Mouse (Mus musculus) spleen, postnatal 4 days (tissue): ENCODE data around the gene Krtap3-1.
"Not testable (repeated sequence)": the region's sequence is repeated elsewhere in the genome, so short reads cannot be mapped to it uniquely, and the experiment has no call there.

ENCODE experiments used
- DNase-seq, 2 experiments: peaks; one replicate each; pipeline ENCODE4 v3.0.0; 2022; ENCODE audit warnings: low spot score in 2 of 2

Krtap3-1 gene

GRCm38 (mm10) chr11:99566530-99566929 is at the start of gene Krtap3-1:
Gene Krtap3-1 (minus strand): TSS chr11:99566630.
- no peak for DNase-seq

DNA sequence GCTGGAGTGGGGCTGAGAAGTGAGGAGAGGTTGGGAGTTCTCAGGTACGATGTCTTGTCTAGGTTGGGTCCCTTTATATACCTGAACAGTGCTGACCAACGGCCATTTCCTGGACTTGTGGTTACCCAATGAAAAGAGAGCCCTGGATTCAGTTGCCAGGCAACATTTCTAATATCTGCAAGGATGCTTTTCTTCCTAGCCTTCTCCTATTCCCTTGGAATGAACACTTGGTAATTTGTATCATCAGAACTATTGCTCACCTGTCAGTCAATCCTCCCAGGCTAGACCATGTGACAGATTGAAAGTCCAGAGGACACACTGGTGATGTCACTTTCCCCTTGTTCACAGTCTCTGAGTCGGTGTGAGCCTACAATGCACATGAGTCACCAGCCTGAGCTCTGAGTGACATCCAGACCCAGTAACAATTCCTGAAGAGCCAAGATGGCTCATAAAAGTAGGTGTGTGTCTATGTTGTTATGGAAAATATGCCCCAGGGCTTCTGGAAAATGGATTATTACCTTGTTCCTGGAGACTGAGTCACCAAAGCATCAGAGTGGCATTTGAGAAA is 48.5 kb upstream of the Krtap3-1 start, which contains the start of gene Krtap2-4:
TSS of gene Krtap2-4 (minus strand) at position 51 of the 568 bp plus-strand sequence.
- no peak for DNase-seq

DNA sequence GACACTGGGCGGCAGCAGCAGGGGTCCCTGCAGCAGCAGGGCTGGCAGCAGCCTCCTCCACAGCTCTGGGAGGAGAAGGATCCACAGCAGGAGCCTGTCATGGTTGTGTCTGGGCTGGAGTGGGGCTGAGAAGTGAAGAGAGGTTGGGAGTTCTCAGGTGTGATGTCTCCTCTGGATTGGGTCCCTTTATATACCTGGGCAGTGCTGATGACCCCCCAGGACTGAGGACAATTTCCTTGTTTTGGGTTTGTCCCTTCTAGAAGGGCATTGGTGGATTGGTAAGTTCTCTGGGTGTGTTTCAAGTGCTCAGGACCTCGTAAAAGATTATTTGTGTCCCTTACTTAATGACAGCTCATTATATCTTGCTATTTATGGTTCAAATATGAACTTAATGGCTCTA is 43.7 kb upstream of the Krtap3-1 start, which contains the start of gene Gm11937:
TSS of gene Gm11937 (minus strand) at position 101 of the 400 bp plus-strand sequence.
- not testable (repeated sequence) for DNase-seq

DNA sequence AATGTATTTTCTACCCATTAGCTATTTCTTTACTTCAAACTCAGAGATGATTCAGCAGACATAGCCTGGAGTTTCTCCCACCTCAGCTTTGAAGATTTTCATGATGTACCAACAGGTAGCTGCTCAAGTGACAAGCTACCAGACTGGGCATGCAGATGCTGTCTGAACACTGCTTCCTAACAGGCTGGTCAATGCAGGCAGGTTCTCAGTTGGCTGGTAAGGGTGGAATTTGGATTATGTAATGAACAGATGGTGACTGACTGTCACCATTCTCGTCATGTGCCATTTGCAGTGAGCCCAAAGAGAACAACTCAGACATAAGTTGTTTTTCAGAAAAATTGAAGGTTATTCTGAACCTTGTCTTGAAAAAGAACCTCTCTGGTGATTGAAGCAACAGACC is 42.7 kb upstream of the Krtap3-1 start:
- no peak for DNase-seq

GRCm38 (mm10) chr11:99603208-99603607 is 36.8 kb upstream of the Krtap3-1 start, which contains the start of gene Gm11938:
Gene Gm11938 (minus strand): TSS chr11:99603308.
- not testable (repeated sequence) for DNase-seq

- DNase-seq = not testable (repeated sequence)
Measured at GRCm38 (mm10) chr11:99597742-99598141, 31.3 kb upstream of the Krtap3-1 start, which contains the start of gene Krtap9-3. Gene Krtap9-3 (minus strand): TSS chr11:99598105.

DNA sequence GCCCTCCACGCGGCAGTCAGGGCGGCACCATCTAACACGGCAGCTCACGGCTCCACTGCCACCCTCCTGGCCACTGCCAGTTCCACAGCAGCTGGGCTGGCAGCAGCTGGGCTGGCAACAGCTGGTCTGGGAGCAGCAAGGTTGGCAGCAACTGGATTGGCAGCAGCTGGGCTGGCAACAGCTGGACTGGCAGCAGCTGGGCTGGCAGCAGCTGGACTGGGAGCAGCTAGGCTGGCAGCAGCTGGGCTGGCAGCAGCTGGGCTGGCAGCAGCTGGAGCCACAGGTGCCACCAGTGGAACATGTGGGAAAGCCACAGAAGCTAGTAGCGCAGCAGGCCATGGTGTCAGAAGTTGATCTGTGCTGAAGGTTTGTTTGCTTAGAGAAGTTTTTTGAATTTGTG is 24.6 kb upstream of the Krtap3-1 start, which contains the start of gene Krtap1-3:
TSS of gene Krtap1-3 (minus strand) at position 359 of the 400 bp plus-strand sequence.
- DNase-seq = no peak

GRCm38 (mm10) chr11:99585096-99585495 is 18.7 kb upstream of the Krtap3-1 start:
- DNase-seq = no peak

DNA sequence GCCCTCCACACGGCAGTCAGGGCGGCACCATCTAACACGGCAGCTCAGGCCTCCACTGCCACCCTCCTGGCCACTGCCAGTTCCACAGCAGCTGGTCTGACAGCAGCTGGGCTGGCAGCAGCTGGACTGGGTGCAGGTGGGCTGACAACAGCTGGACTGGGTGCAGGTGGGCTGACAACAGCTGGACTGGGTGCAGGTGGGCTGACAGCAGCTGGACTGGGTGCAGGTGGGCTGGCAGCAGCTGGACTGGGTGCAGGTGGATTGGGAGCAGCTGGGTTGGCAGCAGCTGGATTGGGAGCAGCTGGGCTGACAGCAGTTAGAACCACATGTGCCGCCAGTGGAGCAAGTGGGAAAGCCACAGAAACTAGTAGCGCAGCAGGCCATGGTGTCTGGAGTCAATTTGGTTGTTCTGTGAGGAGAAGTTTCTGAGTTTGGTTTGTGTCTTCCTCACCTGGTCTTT is 16.8 kb upstream of the Krtap3-1 start, which contains the start of gene Krtap1-4:
TSS of gene Krtap1-4 (minus strand) at position 410 of the 460 bp plus-strand sequence.
- no peak for DNase-seq

DNA sequence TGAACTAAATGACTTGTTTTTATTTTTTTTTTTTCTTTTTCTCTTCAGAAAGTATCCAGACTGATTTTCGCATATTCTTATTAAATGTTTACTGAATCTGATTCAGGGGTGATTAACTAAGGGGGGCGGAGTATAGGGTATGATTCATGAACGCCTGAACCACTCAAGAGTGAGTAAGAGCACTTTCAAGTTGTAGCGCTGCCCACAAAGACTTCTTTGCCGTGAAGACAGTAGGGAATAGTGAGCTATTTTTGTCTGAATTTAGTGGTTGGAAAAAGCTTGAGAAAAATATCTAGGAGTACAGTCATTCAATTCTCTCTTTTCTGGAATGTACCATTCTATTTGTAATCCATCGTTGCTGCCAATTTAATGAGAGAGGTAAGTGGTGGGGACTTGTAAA is 15.1 kb upstream of the Krtap3-1 start:
- no peak for DNase-seq

DNA sequence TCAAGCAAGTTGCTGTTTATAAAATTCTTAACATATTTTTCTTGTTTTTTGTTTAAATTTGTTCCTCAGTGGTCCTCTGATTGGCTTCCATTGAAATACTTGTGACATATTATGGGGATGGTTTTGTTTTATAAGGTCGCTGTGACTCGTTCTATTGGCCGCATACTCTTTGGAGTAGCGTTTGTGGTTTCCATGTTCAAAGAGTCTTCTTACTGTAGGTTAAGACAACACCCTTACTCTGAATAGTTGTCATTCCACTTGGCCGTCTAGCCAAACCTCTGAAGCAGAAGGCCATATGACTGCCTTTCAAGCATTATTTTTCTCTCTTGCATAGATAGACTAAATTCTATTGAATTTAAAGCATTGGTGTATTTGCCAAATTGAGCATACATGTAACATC is 14.6 kb upstream of the Krtap3-1 start:
- DNase-seq = no peak

DNA sequence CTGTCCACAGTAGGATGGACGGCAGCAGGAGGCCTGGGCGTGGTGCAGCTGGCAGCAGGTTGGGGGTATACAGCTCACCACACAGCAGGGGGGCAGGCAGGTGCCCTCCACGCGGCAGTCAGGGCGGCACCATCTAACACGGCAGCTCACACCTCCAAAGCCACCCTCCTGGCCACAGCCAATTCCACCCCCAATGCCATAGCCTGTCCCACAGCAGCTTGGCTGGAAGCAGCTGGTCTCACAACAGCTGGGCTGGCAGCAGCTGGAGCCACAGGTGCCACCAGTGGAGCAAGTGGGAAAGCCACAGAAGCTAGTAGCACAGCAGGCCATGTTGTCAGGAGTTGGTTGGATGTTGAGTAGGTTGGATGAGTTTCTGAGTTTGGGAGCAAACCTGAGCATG is 14.2 kb upstream of the Krtap3-1 start, which contains the start of gene Krtap1-5:
TSS of gene Krtap1-5 (minus strand) at position 381 of the 400 bp plus-strand sequence.
- no peak for DNase-seq

- peak; percentile 25 to 78 for DNase-seq
Measured at GRCm38 (mm10) chr11:99574106-99574505, 7.7 kb upstream of the Krtap3-1 start.

GRCm38 (mm10) chr11:99573164-99573563 is 6.7 kb upstream of the Krtap3-1 start:
- DNase-seq = no peak

GRCm38 (mm10) chr11:99562580-99562979 is 3.9 kb downstream of the Krtap3-1 start:
- no peak for DNase-seq

GRCm38 (mm10) chr11:99559366-99559765 is 7.1 kb downstream of the Krtap3-1 start, which contains the start of gene Gm11939:
Gene Gm11939 (minus strand): TSS chr11:99559466.
- DNase-seq = no peak

GRCm38 (mm10) chr11:99557976-99558745 is 8.3 kb downstream of the Krtap3-1 start:
- DNase-seq = no peak

GRCm38 (mm10) chr11:99556753-99557152 is 9.7 kb downstream of the Krtap3-1 start, which contains the start of gene Krtap3-2:
Gene Krtap3-2 (minus strand): TSS chr11:99556853.
- DNase-seq = no peak

GRCm38 (mm10) chr11:99556195-99556594 is 10.2 kb downstream of the Krtap3-1 start:
- no peak for DNase-seq

DNA sequence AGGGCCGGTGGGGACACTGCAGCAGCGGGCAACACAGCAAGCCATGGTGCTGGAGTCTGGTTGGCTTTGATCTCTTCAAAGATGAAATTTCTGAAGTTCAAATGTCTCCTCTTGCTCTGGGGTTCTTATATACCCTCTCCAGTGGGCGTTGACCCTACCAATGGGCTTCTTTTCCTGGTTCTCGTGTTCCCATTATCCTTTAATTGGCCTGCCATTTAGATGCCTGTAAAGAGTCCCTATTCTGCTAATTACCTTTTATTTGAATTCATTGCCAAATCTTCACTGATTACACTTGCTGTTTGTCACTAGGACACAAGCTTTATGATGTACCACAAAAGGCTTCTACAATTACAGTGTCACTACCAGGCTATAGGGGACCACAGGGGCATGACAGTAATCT is 15.7 kb downstream of the Krtap3-1 start, which contains the start of gene Krtap3-3:
TSS of gene Krtap3-3 (minus strand) at position 101 of the 400 bp plus-strand sequence.
- no peak for DNase-seq

DNA sequence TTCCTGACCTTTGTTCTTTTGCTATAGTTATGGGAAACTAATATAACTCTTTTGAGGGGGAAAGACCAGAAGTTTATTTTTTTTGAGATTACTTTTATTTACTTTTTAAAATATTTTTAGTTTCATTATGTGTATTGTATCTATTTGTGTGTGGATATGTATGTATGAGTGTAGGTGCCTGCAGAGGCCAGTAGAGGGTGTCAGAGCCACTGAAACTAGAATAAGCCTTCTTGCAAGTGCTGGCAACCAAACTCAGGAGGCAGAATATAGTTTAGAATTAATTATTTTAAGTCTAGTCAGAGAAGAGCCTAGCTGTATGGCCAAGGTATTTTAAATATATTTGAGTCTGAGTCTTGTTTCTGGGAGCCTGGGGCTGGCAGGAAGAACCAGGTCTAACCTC is 18.5 kb downstream of the Krtap3-1 start:
- no peak for DNase-seq

DNA sequence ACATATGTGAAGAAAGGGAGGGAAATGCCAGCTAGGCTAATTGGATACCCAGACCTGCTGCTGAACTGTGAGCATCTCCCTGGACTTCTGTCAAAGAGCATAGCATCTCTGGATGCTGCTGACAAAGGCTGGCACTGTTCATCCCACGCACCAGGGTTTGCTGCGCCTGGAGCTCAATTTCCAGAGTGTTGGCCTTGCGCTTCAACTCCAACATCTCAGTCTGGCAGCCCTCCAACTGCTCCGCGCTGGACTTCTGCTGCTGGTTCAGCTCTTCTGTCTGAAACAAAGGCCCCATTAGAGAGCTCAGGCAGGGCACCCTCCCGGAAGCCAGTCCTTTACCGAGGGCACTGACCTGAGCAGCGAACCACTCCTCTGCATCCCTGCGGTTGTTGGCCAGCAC is 26.7 kb downstream of the Krtap3-1 start:
- DNase-seq = no peak
